Mouse (Mus musculus): Measurements from ENCODE around the gene Dis3l2.

GRCm38 (mm10) chr1:87012606-87013005 is 309.0 kb downstream of the Dis3l2 start:
- TF ChIP-seq CTCF (IDR thresholded peaks at IDR 0.05; ENCODE audit: control insufficient read depth, insufficient read depth, low read length) = no peak
- no peak for TF ChIP-seq POLR2A (IDR thresholded peaks at IDR 0.05; ENCODE audit: borderline replicate concordance, control insufficient read depth, low read depth, low read length)

All from bone marrow, adult 2 months (tissue).